ENCODE assay signal across 15 mouse cellular contexts in genomic region chr19:51773819-51774579, GRCm38 (mm10).
"Had no signal": no experiment of that assay in that cellular context is flagged by ENCODE, and none has a peak within 500 bp of the region (broad histone marks: within the 10 kb centered on the region; RNA-seq: fewer than 3 reads in every experiment).

No protein-coding gene starts in this region.

- H3K4me3 ChIP-seq: intestine, embryonic 15.5 days; layer of hippocampus, adult 2 months; limb, embryonic 12.5 days; liver, embryonic 13.5 days; lung, embryonic 15.5 days; megakaryocyte, embryonic 14.5 days; midbrain, embryonic 12.5 days had no signal

- ATAC-seq: intestine, embryonic 15.5 days; liver, postnatal 0 days; midbrain, embryonic 16.5 days had no signal

- H3K4me1 ChIP-seq: intestine, embryonic 15.5 days; limb, embryonic 12.5 days; liver, embryonic 13.5 days; lung, embryonic 15.5 days; megakaryocyte, embryonic 14.5 days; midbrain, embryonic 12.5 days had no signal

- H3K27ac ChIP-seq: intestine, embryonic 15.5 days; layer of hippocampus, adult 2 months; limb, embryonic 12.5 days; liver, embryonic 13.5 days; lung, embryonic 15.5 days; macrophage; midbrain, embryonic 12.5 days; stomach, postnatal 0 days had no signal

- H3K36me3 ChIP-seq: intestine, embryonic 15.5 days; limb, embryonic 12.5 days; liver, embryonic 13.5 days; lung, embryonic 15.5 days; midbrain, embryonic 12.5 days had no signal

- DNase-seq: liver; liver, embryonic 13.5 days; liver, postnatal 0 days; lung, postnatal 14 days; thymus, adult 2 months; thymus, postnatal 25 days had no signal

- H3K9ac ChIP-seq: intestine, embryonic 15.5 days; limb, embryonic 12.5 days; liver, embryonic 13.5 days; liver, postnatal 0 days; lung, embryonic 15.5 days; midbrain, embryonic 12.5 days had no signal

- H3K4me2 ChIP-seq: intestine, embryonic 15.5 days; limb, embryonic 12.5 days; liver, embryonic 13.5 days; lung, embryonic 15.5 days; midbrain, embryonic 12.5 days had no signal

- H3K27me3 ChIP-seq: intestine, embryonic 15.5 days; limb, embryonic 12.5 days; liver, embryonic 13.5 days; lung, embryonic 15.5 days; megakaryocyte, embryonic 14.5 days; midbrain, embryonic 12.5 days had no signal

- H3K9me3 ChIP-seq: intestine, embryonic 15.5 days; limb, embryonic 12.5 days; liver, embryonic 13.5 days; lung, embryonic 15.5 days; midbrain, embryonic 12.5 days had no signal
